19 mouse cellular contexts compared by ENCODE assay signal in genomic region chr10:96338609-96338978, GRCm38 (mm10).
DNase-seq lines count a peak whose midpoint lies in the region; ATAC-seq and TF ChIP-seq lines count a peak whose summit lies in the region.
"Had no signal": no experiment of that assay in that cellular context is flagged by ENCODE, and none has a peak within 500 bp of the region (broad histone marks: within the 10 kb centered on the region; RNA-seq: fewer than 3 reads in every experiment).

No protein-coding gene starts in this region.

- no peaks in the 10 kb centered on the region for H3K27me3 ChIP-seq in cerebellum, adult 2 months (ENCODE audit: control insufficient read depth, insufficient read depth, low read length)
- no peaks in the 10 kb centered on the region for H3K27me3 ChIP-seq in kidney, embryonic 14.5 days (ENCODE audit: control insufficient read depth, insufficient read depth, low read length)
- H3K27me3 ChIP-seq: embryonic facial prominence, embryonic 15.5 days; heart, embryonic 12.5 days; liver, embryonic 15.5 days had no signal

- no peak overlapping the region for H3K27ac ChIP-seq in cerebellum, adult 2 months (ENCODE audit: insufficient read depth, low read length)
- no peak overlapping the region for H3K27ac ChIP-seq in kidney, embryonic 14.5 days (ENCODE audit: low read depth, low read length)
- H3K27ac ChIP-seq: embryonic facial prominence, embryonic 15.5 days; gastrocnemius, adult 2 months; liver, embryonic 15.5 days had no signal

- H3K4me1 ChIP-seq in cerebellum, adult 2 months (ENCODE audit: control insufficient read depth, insufficient read depth, low read length), result peaks cover 7% of the 10 kb centered on the region; the same call in 1 of the 2 replicates
- peaks cover 6% of the 10 kb centered on the region; the same call in 1 of the 2 replicates for H3K4me1 ChIP-seq in kidney, embryonic 14.5 days (ENCODE audit: control insufficient read depth, insufficient read depth, low read length)
- H3K4me1 ChIP-seq: embryonic facial prominence, embryonic 15.5 days; heart, embryonic 12.5 days; liver, embryonic 15.5 days had no signal

- WGBS in cerebellum, adult 2 months, result 98% methylated on average over 2 of the region's 2 CpGs
- WGBS in kidney, embryonic 14.5 days, result 87% methylated on average over 2 of the region's 2 CpGs

- no peaks in the 10 kb centered on the region for H3K9me3 ChIP-seq in kidney, embryonic 14.5 days (ENCODE audit: control insufficient read depth, low read length)
- H3K9me3 ChIP-seq: embryonic facial prominence, embryonic 15.5 days; heart, embryonic 12.5 days; liver, embryonic 15.5 days had no signal

- TF ChIP-seq POLR2A in cerebellum, adult 2 months (IDR thresholded peaks at IDR 0.05; ENCODE audit: borderline replicate concordance, insufficient read depth, low read length), result no peak

- peak; percentile 51 for DNase-seq in adrenal gland, adult 2 months
- no peak for DNase-seq in adrenal gland, postnatal 10 days
- peak; percentile 10 for DNase-seq in urinary bladder, postnatal 14 days (ENCODE audit: low spot score)
- DNase-seq in urinary bladder, postnatal 36 days (ENCODE audit: low spot score in 2 of 2), result no peak
- DNase-seq in cerebellum, adult 2 months, result no peak
- DNase-seq: cerebellum, adult 18-20 months; gastrocnemius, adult 2 months; heart, postnatal 4 days; kidney, adult 8-10 months; left cerebral cortex, postnatal 4 days; thymus, postnatal 25 days had no signal

- no peaks in the 10 kb centered on the region for H3K36me3 ChIP-seq in kidney, embryonic 14.5 days (ENCODE audit: control insufficient read depth, insufficient read depth, low read length)
- H3K36me3 ChIP-seq: embryonic facial prominence, embryonic 15.5 days; heart, embryonic 12.5 days; liver, embryonic 15.5 days had no signal

- no peak for TF ChIP-seq CTCF in cerebellum, adult 2 months (IDR thresholded peaks at IDR 0.05; ENCODE audit: borderline replicate concordance, insufficient read depth, low read depth, low read length)

- no peak overlapping the region for H3K4me2 ChIP-seq in kidney, embryonic 14.5 days (replicated peaks; ENCODE audit: low read depth, low read length)
- H3K4me2 ChIP-seq: embryonic facial prominence, embryonic 15.5 days; heart, embryonic 12.5 days; liver, embryonic 15.5 days; midbrain, embryonic 11.5 days had no signal

- H3K4me3 ChIP-seq in cerebellum, adult 2 months (replicated peaks; ENCODE audit: insufficient read depth, low read depth, low read length), result no peak overlapping the region
- H3K4me3 ChIP-seq in kidney, embryonic 14.5 days (ENCODE audit: low read length), result no peak overlapping the region
- H3K4me3 ChIP-seq: embryonic facial prominence, embryonic 15.5 days; gastrocnemius, adult 2 months; heart, embryonic 12.5 days; liver, embryonic 15.5 days had no signal

- peak; percentile 34 for ATAC-seq in inflammation-experienced regulatory T-cells, adult 6 months
- no peak for ATAC-seq in erythroblast, adult 5-6 weeks (replicated peaks; ENCODE audit: low FRiP score, poor library complexity, severe bottlenecking)
- ATAC-seq in kidney, embryonic 14.5 days (ENCODE audit: low FRiP score, low TSS enrichment), result no peak
- ATAC-seq: forebrain, embryonic 16.5 days had no signal

- no peak overlapping the region for H3K9ac ChIP-seq in kidney, embryonic 14.5 days (ENCODE audit: low read depth, low read length)
- H3K9ac ChIP-seq: embryonic facial prominence, embryonic 15.5 days; heart, embryonic 12.5 days; liver, embryonic 15.5 days had no signal

Comparison
In these comparisons a context has a peak if more than half of its experiments do, and no peak if none do; other contexts are left out.
1. DNase-seq: peak in adrenal gland, adult 2 months (single experiment) and urinary bladder, postnatal 14 days (single experiment); none in adrenal gland, postnatal 10 days (single experiment), urinary bladder, postnatal 36 days (0 of 2) and cerebellum, adult 2 months (0 of 2).